Mouse (Mus musculus) megakaryocyte, embryonic 14.5 days (primary cell): ENCODE data around the gene Ripor3.

ENCODE experiments used
- FLI1 ChIP-seq: IDR thresholded peaks from 2 replicates; pipeline ENCODE4 v1.6.1; 2012; ENCODE audit warnings: low read length, inconsistent platforms, mixed read lengths
- GATA1 ChIP-seq: IDR thresholded peaks from 3 replicates; pipeline ENCODE4 v1.6.1; 2012; ENCODE audit warnings: mixed read lengths, low read length, inconsistent platforms, borderline replicate concordance

GRCm38 (mm10) chr2:167986762-167987161 is 23.7 kb downstream of the Ripor3 start:
- no peak for TF ChIP-seq GATA1
- no peak for TF ChIP-seq FLI1
